11 mouse cellular contexts compared by ENCODE assay signal in the genomic region with DNA sequence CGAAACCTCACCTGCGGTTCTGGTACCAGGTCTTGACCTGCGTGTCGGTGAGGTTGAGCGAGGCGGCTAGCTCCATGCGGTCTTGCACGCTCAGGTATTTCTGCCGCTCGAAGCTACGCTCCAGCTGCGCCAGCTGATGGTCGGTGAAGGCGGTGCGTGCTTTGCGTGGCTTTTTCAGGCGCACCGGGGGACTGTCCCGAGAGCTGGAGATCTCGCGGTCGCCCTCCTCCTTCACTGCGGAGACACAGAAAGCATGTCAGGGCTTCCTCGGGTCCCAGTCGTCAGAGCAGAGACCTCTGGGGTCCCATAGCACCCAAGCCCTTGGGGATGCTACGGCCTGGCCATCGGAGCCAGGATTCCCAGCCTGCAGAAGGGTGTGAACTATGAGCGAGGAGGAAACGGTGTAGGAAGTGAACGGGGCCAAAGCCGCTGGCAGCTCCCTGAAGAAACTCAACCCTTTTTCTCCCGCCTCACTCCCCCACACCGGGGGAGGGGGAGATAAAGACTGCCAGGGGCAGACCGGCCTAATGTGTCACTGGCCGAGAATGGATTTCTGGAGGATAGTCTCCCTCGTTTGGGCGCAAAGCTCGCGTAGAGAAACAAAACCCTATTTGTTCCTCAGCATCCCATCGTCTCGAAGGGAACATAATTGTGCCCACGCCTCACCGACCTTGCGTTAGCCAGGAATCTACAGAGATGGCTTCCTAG. TPM values are rescaled to one million over a fixed set of nuclear protein-coding genes. Genes with fewer than 3 reads are reported as not detected.
DNase-seq lines count a peak whose midpoint lies in the region; ATAC-seq lines count a peak whose summit lies in the region.
"Had no signal": no experiment of that assay in that cellular context is flagged by ENCODE, and none has a peak within 500 bp of the region (broad histone marks: within the 10 kb centered on the region; RNA-seq: fewer than 3 reads in every experiment).

No protein-coding gene starts in this region.

- H3K9ac ChIP-seq in embryonic facial prominence, embryonic 15.5 days, result no peak overlapping the region
- H3K9ac ChIP-seq in neural tube, embryonic 15.5 days (replicated peaks), result no peak overlapping the region

- no peak for ATAC-seq in embryonic facial prominence, embryonic 15.5 days (ENCODE audit: insufficient number of reproducible peaks, low FRiP score, low TSS enrichment, low read depth)
- no peak for ATAC-seq in neural tube, embryonic 15.5 days (ENCODE audit: low FRiP score)

- peak; percentile 14 for DNase-seq in kidney, postnatal 10 days
- DNase-seq in kidney, postnatal 14 days, result no peak
- DNase-seq in limb, embryonic 10.5 days (ENCODE audit: low spot score), result peak; percentile 51
- no peak for DNase-seq in testis, postnatal 10 days (ENCODE audit: low spot score)
- DNase-seq in right cerebral cortex, postnatal 25 days, result no peak
- no peak for DNase-seq in kidney, adult 11 months
- DNase-seq: adrenal gland, postnatal 14 days; thymus, postnatal 36 days had no signal

- H3K27ac ChIP-seq in embryonic facial prominence, embryonic 15.5 days (replicated peaks), result no peak overlapping the region
- H3K27ac ChIP-seq in limb, embryonic 10.5 days, result no peak overlapping the region
- H3K27ac ChIP-seq in neural tube, embryonic 15.5 days (replicated peaks), result no peak overlapping the region
- H3K27ac ChIP-seq: macrophage had no signal

- H3K9me3 ChIP-seq in embryonic facial prominence, embryonic 15.5 days (replicated peaks), result no peaks in the 10 kb centered on the region
- H3K9me3 ChIP-seq in limb, embryonic 10.5 days (replicated peaks), result no peaks in the 10 kb centered on the region
- no peaks in the 10 kb centered on the region for H3K9me3 ChIP-seq in neural tube, embryonic 15.5 days (replicated peaks)

- H3K36me3 ChIP-seq in embryonic facial prominence, embryonic 15.5 days, result no peaks in the 10 kb centered on the region
- H3K36me3 ChIP-seq in limb, embryonic 10.5 days, result peaks cover 4% of the 10 kb centered on the region; the same call in 1 of the 2 replicates
- no peaks in the 10 kb centered on the region for H3K36me3 ChIP-seq in neural tube, embryonic 15.5 days

- no peak overlapping the region for H3K4me2 ChIP-seq in embryonic facial prominence, embryonic 15.5 days (replicated peaks)
- 0 out of 2 replicates have a peak overlapping the region, but pooled peaks have one; percentile 11 for H3K4me2 ChIP-seq in neural tube, embryonic 15.5 days

- WGBS in embryonic facial prominence, embryonic 15.5 days, result 2% methylated on average over 44 of the region's 44 CpGs
- WGBS in limb, embryonic 10.5 days, result 1% methylated on average over 44 of the region's 44 CpGs
- WGBS in neural tube, embryonic 15.5 days, result 2% methylated on average over 44 of the region's 44 CpGs

- peak overlapping the region; percentile 4; the same call in 1 of the 2 replicates for H3K4me3 ChIP-seq in embryonic facial prominence, embryonic 15.5 days (replicated peaks)
- H3K4me3 ChIP-seq in limb, embryonic 10.5 days, result 0 out of 2 replicates have a peak overlapping the region, but pooled peaks have one; percentile 2
- H3K4me3 ChIP-seq in neural tube, embryonic 15.5 days (replicated peaks), result peak overlapping the region; percentile 10; the same call in 1 of the 2 replicates

- H3K4me1 ChIP-seq in embryonic facial prominence, embryonic 15.5 days, result peaks cover 32% of the 10 kb centered on the region
- H3K4me1 ChIP-seq in limb, embryonic 10.5 days, result peaks cover 29% of the 10 kb centered on the region
- peaks cover 38% of the 10 kb centered on the region for H3K4me1 ChIP-seq in neural tube, embryonic 15.5 days

- H3K27me3 ChIP-seq in embryonic facial prominence, embryonic 15.5 days, result peaks cover 100% of the 10 kb centered on the region
- peaks cover 100% of the 10 kb centered on the region for H3K27me3 ChIP-seq in limb, embryonic 10.5 days (ENCODE audit: low read depth, poor library complexity, severe bottlenecking)
- peaks cover 97% of the 10 kb centered on the region for H3K27me3 ChIP-seq in neural tube, embryonic 15.5 days (replicated peaks)

RNA-seq across cellular contexts. Expression of gene Barhl1, which starts 5.0 kb away (rescaled TPM):
- polyA plus RNA-seq in embryonic facial prominence, embryonic 15.5 days (2015; fragmentation: Nextera tagmentation; extraction: Ambion mirVana), result 0.07 TPM in 1 of 2 replicates, not detected in the other
- polyA plus RNA-seq in limb, embryonic 10.5 days (2016; fragmentation: Nextera tagmentation; extraction: Ambion mirVana), result not detected in 2 replicates
- polyA plus RNA-seq in neural tube, embryonic 15.5 days (2015; fragmentation: Nextera tagmentation; extraction: Ambion mirVana), result 4.5 and 7.5 TPM in 2 replicates
- polyA plus RNA-seq: macrophage had no signal

Comparison
In these comparisons a context has a peak if more than half of its experiments do, and no peak if none do; other contexts are left out.
1. DNase-seq: peak in kidney, postnatal 10 days (single experiment) and limb, embryonic 10.5 days (single experiment); none in kidney, postnatal 14 days (single experiment), testis, postnatal 10 days (single experiment), right cerebral cortex, postnatal 25 days (single experiment) and kidney, adult 11 months (single experiment).
2. Peak in every context shown above with its lines, with median percentiles within 50 percentile points of each other: H3K4me3 ChIP-seq.